Comparison of ENCODE assay signal across 21 mouse cellular contexts in the genomic region with DNA sequence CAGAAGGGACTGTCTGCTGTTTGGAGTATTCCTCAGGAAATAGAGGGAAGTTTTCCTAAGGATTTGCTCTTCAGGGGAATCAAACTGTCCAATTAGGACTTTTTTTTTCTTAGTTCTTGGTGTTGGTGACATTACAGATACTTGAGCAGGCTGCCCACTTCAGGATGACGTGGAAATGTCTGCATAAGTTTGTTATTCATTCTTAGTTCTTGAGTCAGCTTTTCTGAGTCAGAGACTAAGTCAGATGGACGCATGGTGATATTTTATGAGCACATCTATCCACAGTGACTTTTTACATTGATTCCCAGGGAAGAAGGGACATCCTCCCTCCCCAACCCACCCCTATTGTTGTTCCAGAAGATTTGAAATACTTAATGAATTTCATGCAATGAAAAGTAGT.
"Had no signal": no experiment of that assay in that cellular context is flagged by ENCODE, and none has a peak within 500 bp of the region (broad histone marks: within the 10 kb centered on the region; RNA-seq: fewer than 3 reads in every experiment).

No protein-coding gene starts in this region.

- H3K4me2 ChIP-seq: kidney, embryonic 15.5 days; limb, embryonic 13.5 days; liver, embryonic 12.5 days; liver, embryonic 15.5 days; lung, embryonic 15.5 days; midbrain, embryonic 12.5 days; midbrain, embryonic 15.5 days; neural tube, embryonic 13.5 days had no signal

- DNase-seq: kidney, adult 11 months; kidney, adult 8-10 months; kidney, postnatal 10 days; kidney, postnatal 36 days; liver; lung, adult 18-20 months; lung, postnatal 10 days; lung, postnatal 36 days; retina, postnatal 1 day; thymus, postnatal 25 days had no signal

- H3K9ac ChIP-seq: kidney, embryonic 15.5 days; limb, embryonic 13.5 days; liver, embryonic 12.5 days; liver, embryonic 15.5 days; lung, embryonic 15.5 days; midbrain, embryonic 12.5 days; midbrain, embryonic 15.5 days; neural tube, embryonic 13.5 days had no signal

- ATAC-seq: liver, embryonic 12.5 days; midbrain, embryonic 15.5 days had no signal

- H3K36me3 ChIP-seq: kidney, embryonic 15.5 days; limb, embryonic 10.5 days; limb, embryonic 13.5 days; liver, embryonic 12.5 days; liver, embryonic 15.5 days; lung, embryonic 15.5 days; midbrain, embryonic 12.5 days; midbrain, embryonic 15.5 days; neural tube, embryonic 13.5 days had no signal

- H3K9me3 ChIP-seq: kidney, embryonic 15.5 days; limb, embryonic 10.5 days; limb, embryonic 13.5 days; liver, embryonic 12.5 days; liver, embryonic 15.5 days; lung, embryonic 15.5 days; megakaryocyte, embryonic 14.5 days; midbrain, embryonic 12.5 days; midbrain, embryonic 15.5 days; neural tube, embryonic 13.5 days had no signal

- H3K4me3 ChIP-seq: kidney, embryonic 15.5 days; limb, embryonic 10.5 days; limb, embryonic 13.5 days; liver, embryonic 12.5 days; liver, embryonic 15.5 days; lung, embryonic 15.5 days; megakaryocyte, embryonic 14.5 days; midbrain, embryonic 12.5 days; midbrain, embryonic 15.5 days; neural tube, embryonic 13.5 days had no signal

- H3K27ac ChIP-seq: kidney, embryonic 15.5 days; limb, embryonic 10.5 days; limb, embryonic 13.5 days; liver, embryonic 12.5 days; liver, embryonic 15.5 days; lung, embryonic 15.5 days; midbrain, embryonic 12.5 days; midbrain, embryonic 15.5 days; neural tube, embryonic 13.5 days; stomach, postnatal 0 days had no signal

- H3K27me3 ChIP-seq: kidney, embryonic 15.5 days; limb, embryonic 13.5 days; liver, embryonic 12.5 days; liver, embryonic 15.5 days; lung, embryonic 15.5 days; megakaryocyte, embryonic 14.5 days; midbrain, embryonic 12.5 days; midbrain, embryonic 15.5 days; neural tube, embryonic 13.5 days had no signal

- H3K4me1 ChIP-seq: kidney, embryonic 15.5 days; limb, embryonic 10.5 days; limb, embryonic 13.5 days; liver, embryonic 12.5 days; liver, embryonic 15.5 days; lung, embryonic 15.5 days; midbrain, embryonic 12.5 days; midbrain, embryonic 15.5 days; neural tube, embryonic 13.5 days had no signal
